Mouse (Mus musculus) liver, postnatal 0 days (tissue): ENCODE data around the gene Henmt1.

Experiments
- CTCF ChIP-seq: sonication (generic); IDR thresholded peaks from 2 replicates; pipeline ENCODE4 v1.5.1; 2016; ENCODE audit warnings: antibody characterized with exemption, low read depth
- EP300 ChIP-seq: IDR thresholded peaks from 2 replicates; pipeline ENCODE4 v1.6.1; 2016; ENCODE audit warnings: antibody characterized with exemption, low read depth, mild to moderate bottlenecking

- no peak for TF ChIP-seq CTCF
- TF ChIP-seq EP300 = no peak
Observed at GRCm38 (mm10) chr3:109008180-109008579, 68.5 kb downstream of the Henmt1 start.
